Mouse (Mus musculus): ENCODE data around the gene Cryab.

GRCm38 (mm10) chr9:50782155-50782554, 31.0 kb downstream of the Cryab start:
- peak; percentile 58; the same call in 1 of the 2 replicates for TF ChIP-seq CTCF (IDR thresholded peaks at IDR 0.05; ENCODE audit: borderline replicate concordance, insufficient read depth, low read length)
- no peak for TF ChIP-seq POLR2A (IDR thresholded peaks at IDR 0.05; ENCODE audit: low read depth, low read length)

Measured in embryonic fibroblast, embryonic 13.5 days (primary cell).